26 mouse cellular contexts compared by ENCODE assay signal in the genomic region with DNA sequence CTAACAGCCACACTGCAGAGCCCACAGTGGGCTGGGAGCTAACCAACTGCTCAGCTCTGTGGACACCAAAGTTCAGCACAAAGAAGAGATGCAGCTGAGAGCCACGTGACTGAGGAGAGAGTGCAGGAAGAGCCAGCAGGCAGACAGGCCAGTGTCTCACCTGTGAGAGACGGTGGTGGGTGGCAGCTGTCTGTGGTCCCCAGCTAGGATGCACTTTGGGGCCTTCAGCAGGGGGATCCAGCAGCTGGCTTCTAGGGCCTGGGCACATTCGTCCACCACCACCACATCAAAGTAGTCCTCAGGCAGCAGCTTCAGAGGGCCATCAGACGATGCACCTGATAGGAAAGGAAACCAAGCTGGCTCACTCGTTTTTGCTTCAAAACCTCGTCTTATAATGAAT. TPM values are rescaled to one million over a fixed set of nuclear protein-coding genes. Genes with fewer than 3 reads are reported as not detected.
A peak's percentile ranks its signal among the peaks of the same experiment; 100 is the strongest.
DNase-seq lines count a peak whose midpoint lies in the region; ATAC-seq and TF ChIP-seq lines count a peak whose summit lies in the region.
"Had no signal": no experiment of that assay in that cellular context is flagged by ENCODE, and none has a peak within 500 bp of the region (broad histone marks: within the 10 kb centered on the region; RNA-seq: fewer than 3 reads in every experiment).

No protein-coding gene starts in this region.

- H3K27ac ChIP-seq in forebrain, embryonic 11.5 days (ENCODE audit: low read depth, low read length), result no peak overlapping the region
- no peak overlapping the region for H3K27ac ChIP-seq in forebrain, embryonic 16.5 days (ENCODE audit: low read length)
- no peak overlapping the region for H3K27ac ChIP-seq in limb, embryonic 14.5 days (replicated peaks; ENCODE audit: low read depth, low read length)
- H3K27ac ChIP-seq in limb, embryonic 10.5 days, result no peak overlapping the region
- H3K27ac ChIP-seq in thymus, adult 2 months (ENCODE audit: control insufficient read depth, insufficient read depth, low read length), result no peak overlapping the region
- H3K27ac ChIP-seq: embryonic facial prominence, embryonic 10.5 days; embryonic facial prominence, embryonic 13.5 days; forebrain, embryonic 13.5 days; gastrocnemius, adult 2 months; heart, embryonic 13.5 days; hindbrain, embryonic 10.5 days; hindbrain, embryonic 13.5 days had no signal

- no peaks in the 10 kb centered on the region for H3K9me3 ChIP-seq in forebrain, embryonic 11.5 days (ENCODE audit: control insufficient read depth, low read length)
- no peaks in the 10 kb centered on the region for H3K9me3 ChIP-seq in forebrain, embryonic 16.5 days (ENCODE audit: control insufficient read depth, low read length)
- no peaks in the 10 kb centered on the region for H3K9me3 ChIP-seq in limb, embryonic 14.5 days (ENCODE audit: control insufficient read depth, low read length)
- H3K9me3 ChIP-seq in limb, embryonic 10.5 days (replicated peaks), result no peaks in the 10 kb centered on the region
- H3K9me3 ChIP-seq: embryonic facial prominence, embryonic 10.5 days; embryonic facial prominence, embryonic 13.5 days; forebrain, embryonic 13.5 days; heart, embryonic 13.5 days; hindbrain, embryonic 10.5 days; hindbrain, embryonic 13.5 days had no signal

- H3K27me3 ChIP-seq in forebrain, embryonic 11.5 days (ENCODE audit: control insufficient read depth, insufficient read depth, low read length), result no peaks in the 10 kb centered on the region
- H3K27me3 ChIP-seq in forebrain, embryonic 16.5 days (replicated peaks; ENCODE audit: control insufficient read depth, insufficient read depth, low read length), result no peaks in the 10 kb centered on the region
- H3K27me3 ChIP-seq in limb, embryonic 14.5 days (ENCODE audit: control insufficient read depth, insufficient read depth, low read length), result no peaks in the 10 kb centered on the region
- no peaks in the 10 kb centered on the region for H3K27me3 ChIP-seq in limb, embryonic 10.5 days (ENCODE audit: low read depth, poor library complexity, severe bottlenecking)
- no peaks in the 10 kb centered on the region for H3K27me3 ChIP-seq in thymus, adult 2 months (ENCODE audit: control insufficient read depth, insufficient read depth, low read length)
- H3K27me3 ChIP-seq: embryonic facial prominence, embryonic 13.5 days; forebrain, embryonic 13.5 days; heart, embryonic 13.5 days; hindbrain, embryonic 13.5 days had no signal

- no peak overlapping the region for H3K4me2 ChIP-seq in forebrain, embryonic 11.5 days (ENCODE audit: low read depth, low read length, severe bottlenecking)
- no peak overlapping the region for H3K4me2 ChIP-seq in forebrain, embryonic 16.5 days (ENCODE audit: low read length)
- no peak overlapping the region for H3K4me2 ChIP-seq in limb, embryonic 14.5 days (replicated peaks; ENCODE audit: low read depth, low read length, severe bottlenecking)
- H3K4me2 ChIP-seq: embryonic facial prominence, embryonic 13.5 days; forebrain, embryonic 13.5 days; heart, embryonic 13.5 days; hindbrain, embryonic 13.5 days had no signal

- no peak for TF ChIP-seq CTCF in thymus, adult 2 months (IDR thresholded peaks at IDR 0.05; ENCODE audit: borderline replicate concordance, control insufficient read depth, extremely low read depth, insufficient read depth, low read length, poor library complexity)

- no peaks in the 10 kb centered on the region for H3K4me1 ChIP-seq in forebrain, embryonic 11.5 days (replicated peaks; ENCODE audit: control insufficient read depth, insufficient read depth, low read length)
- H3K4me1 ChIP-seq in forebrain, embryonic 16.5 days (replicated peaks; ENCODE audit: control insufficient read depth, insufficient read depth, low read length), result no peaks in the 10 kb centered on the region
- no peaks in the 10 kb centered on the region for H3K4me1 ChIP-seq in limb, embryonic 14.5 days (ENCODE audit: control insufficient read depth, insufficient read depth, low read length)
- H3K4me1 ChIP-seq in limb, embryonic 10.5 days, result no peaks in the 10 kb centered on the region
- H3K4me1 ChIP-seq in thymus, adult 2 months (replicated peaks; ENCODE audit: control insufficient read depth, insufficient read depth, low read length), result no peaks in the 10 kb centered on the region
- H3K4me1 ChIP-seq: embryonic facial prominence, embryonic 10.5 days; embryonic facial prominence, embryonic 13.5 days; forebrain, embryonic 13.5 days; heart, embryonic 13.5 days; hindbrain, embryonic 10.5 days; hindbrain, embryonic 13.5 days had no signal

- ATAC-seq in forebrain, embryonic 11.5 days (replicated peaks; ENCODE audit: low FRiP score), result no peak
- ATAC-seq in forebrain, embryonic 16.5 days, result no peak
- no peak for ATAC-seq in limb, embryonic 14.5 days (ENCODE audit: low FRiP score, low read depth)
- ATAC-seq: activated CD4-positive, CD25-positive, alpha-beta regulatory T cell, adult 4 months; forebrain, embryonic 13.5 days; forebrain, postnatal 0 days; hindbrain, embryonic 16.5 days had no signal

- peak; percentile 44 for DNase-seq in forebrain, embryonic 11.5 days (ENCODE audit: low spot score)
- DNase-seq in limb, embryonic 14.5 days (ENCODE audit: low spot score), result peak; percentile 1
- DNase-seq in limb, embryonic 10.5 days (ENCODE audit: low spot score), result no peak
- DNase-seq in thymus, postnatal 0 days (ENCODE audit: low spot score), result peak; percentile 7
- DNase-seq in thymus, adult 2 months, result no peak
- DNase-seq: adrenal gland, adult 8-10 months; adrenal gland, postnatal 25 days; cerebellum, adult 11-12 months; cerebellum, adult 8-10 months; cerebellum, postnatal 10 days; cerebellum, postnatal 36 days; embryo, embryonic 11 days; forebrain, postnatal 0 days; gastrocnemius, adult 2 months; gastrocnemius, postnatal 14 days; heart, adult 18-20 months had no signal

- no peak overlapping the region for H3K4me3 ChIP-seq in forebrain, embryonic 11.5 days (ENCODE audit: low read depth, low read length)
- no peak overlapping the region for H3K4me3 ChIP-seq in forebrain, embryonic 16.5 days (replicated peaks; ENCODE audit: low read length)
- no peak overlapping the region for H3K4me3 ChIP-seq in limb, embryonic 14.5 days (replicated peaks; ENCODE audit: low read length)
- no peak overlapping the region for H3K4me3 ChIP-seq in limb, embryonic 10.5 days
- no peak overlapping the region for H3K4me3 ChIP-seq in thymus, adult 2 months (ENCODE audit: control insufficient read depth, insufficient read depth, low read length)
- H3K4me3 ChIP-seq: embryonic facial prominence, embryonic 10.5 days; embryonic facial prominence, embryonic 13.5 days; erythroblast, embryonic 14.5 days; forebrain, embryonic 13.5 days; gastrocnemius, adult 2 months; heart, embryonic 13.5 days; hindbrain, embryonic 10.5 days; hindbrain, embryonic 13.5 days had no signal

- peaks cover 3% of the 10 kb centered on the region; the same call in 1 of the 2 replicates for H3K36me3 ChIP-seq in forebrain, embryonic 11.5 days (ENCODE audit: control insufficient read depth, insufficient read depth, low read length)
- H3K36me3 ChIP-seq in forebrain, embryonic 16.5 days (ENCODE audit: control insufficient read depth, insufficient read depth), result peaks cover 38% of the 10 kb centered on the region
- peaks cover 97% of the 10 kb centered on the region for H3K36me3 ChIP-seq in limb, embryonic 14.5 days (ENCODE audit: control insufficient read depth, insufficient read depth, low read length)
- H3K36me3 ChIP-seq in limb, embryonic 10.5 days, result peaks cover 99% of the 10 kb centered on the region
- H3K36me3 ChIP-seq in thymus, adult 2 months (ENCODE audit: control insufficient read depth, insufficient read depth, low read length), result peaks cover 44% of the 10 kb centered on the region

- 90% methylated on average over 6 of the region's 6 CpGs for WGBS in forebrain, embryonic 11.5 days
- WGBS in forebrain, embryonic 16.5 days, result 91% methylated on average over 6 of the region's 6 CpGs
- WGBS in limb, embryonic 14.5 days, result 91% methylated on average over 6 of the region's 6 CpGs
- 91% methylated on average over 6 of the region's 6 CpGs for WGBS in limb, embryonic 10.5 days
- WGBS in thymus, adult 2 months, result 44% methylated on average over 6 of the region's 6 CpGs

- TF ChIP-seq POLR2A in limb, embryonic 14.5 days (IDR thresholded peaks at IDR 0.05; ENCODE audit: borderline replicate concordance, extremely low read depth, insufficient read depth, insufficient read length), result no peak
- TF ChIP-seq POLR2A in thymus, adult 2 months (IDR thresholded peaks at IDR 0.05; ENCODE audit: control insufficient read depth, extremely low read depth, insufficient read depth, low read length, poor library complexity), result no peak

- no peak overlapping the region for H3K9ac ChIP-seq in forebrain, embryonic 11.5 days (ENCODE audit: low read length)
- no peak overlapping the region for H3K9ac ChIP-seq in forebrain, embryonic 16.5 days (replicated peaks; ENCODE audit: low read depth, low read length)
- H3K9ac ChIP-seq in limb, embryonic 14.5 days (ENCODE audit: low read depth, low read length, severe bottlenecking), result no peak overlapping the region
- H3K9ac ChIP-seq: embryonic facial prominence, embryonic 13.5 days; forebrain, embryonic 13.5 days; forebrain, postnatal 0 days; heart, embryonic 13.5 days; hindbrain, embryonic 13.5 days had no signal

RNA-seq across cellular contexts. Expression of gene Mrpl21, which starts 11.3 kb away (rescaled TPM):
- 122 and 131 TPM in 2 replicates for polyA plus RNA-seq in forebrain, embryonic 11.5 days (2014; fragmentation: Nextera tagmentation; extraction: Ambion mirVana)
- 92.5 and 95.7 TPM in 2 replicates for polyA plus RNA-seq in forebrain, embryonic 16.5 days (2015; fragmentation: Nextera tagmentation; extraction: Ambion mirVana)
- polyA plus RNA-seq in limb, embryonic 14.5 days (2012; rRNA removed), result 59.5 and 68.8 TPM in 2 replicates
- polyA plus RNA-seq in limb, embryonic 14.5 days (2014; fragmentation: Nextera tagmentation; extraction: Ambion mirVana), result 124 and 126 TPM in 2 replicates
- polyA plus RNA-seq in limb, embryonic 10.5 days (2016; fragmentation: Nextera tagmentation; extraction: Ambion mirVana), result 153 and 161 TPM in 2 replicates
- polyA plus RNA-seq in thymus, postnatal 0 days (2015; fragmentation: Nextera tagmentation; extraction: Ambion mirVana), result 129 and 137 TPM in 2 replicates
- polyA plus RNA-seq in thymus, adult 2 months (2012; rRNA removed), result 57.8 and 58.7 TPM in 2 replicates

RNA-seq across cellular contexts. Expression of gene Ighmbp2, which starts 11.5 kb away (rescaled TPM):
- 9.4 and 10.1 TPM in 2 replicates for polyA plus RNA-seq in forebrain, embryonic 11.5 days (2014; fragmentation: Nextera tagmentation; extraction: Ambion mirVana)
- 12.0 and 12.4 TPM in 2 replicates for polyA plus RNA-seq in forebrain, embryonic 16.5 days (2015; fragmentation: Nextera tagmentation; extraction: Ambion mirVana)
- polyA plus RNA-seq in limb, embryonic 14.5 days (2012; rRNA removed), result 9.9 and 13.5 TPM in 2 replicates
- 9.5 and 9.9 TPM in 2 replicates for polyA plus RNA-seq in limb, embryonic 14.5 days (2014; fragmentation: Nextera tagmentation; extraction: Ambion mirVana)
- polyA plus RNA-seq in limb, embryonic 10.5 days (2016; fragmentation: Nextera tagmentation; extraction: Ambion mirVana), result 12.6 and 15.1 TPM in 2 replicates
- polyA plus RNA-seq in thymus, postnatal 0 days (2015; fragmentation: Nextera tagmentation; extraction: Ambion mirVana), result 10.0 and 10.6 TPM in 2 replicates
- polyA plus RNA-seq in thymus, adult 2 months (2012; rRNA removed), result 16.9 and 17.8 TPM in 2 replicates

RNA-seq across cellular contexts. Expression of gene Cpt1a, which starts 50.8 kb away (rescaled TPM):
- 10.0 and 10.4 TPM in 2 replicates for polyA plus RNA-seq in forebrain, embryonic 11.5 days (2014; fragmentation: Nextera tagmentation; extraction: Ambion mirVana)
- 13.8 and 16.1 TPM in 2 replicates for polyA plus RNA-seq in forebrain, embryonic 16.5 days (2015; fragmentation: Nextera tagmentation; extraction: Ambion mirVana)
- polyA plus RNA-seq in limb, embryonic 14.5 days (2012; rRNA removed), result 20.3 and 24.4 TPM in 2 replicates
- 21.7 and 22.5 TPM in 2 replicates for polyA plus RNA-seq in limb, embryonic 14.5 days (2014; fragmentation: Nextera tagmentation; extraction: Ambion mirVana)
- polyA plus RNA-seq in limb, embryonic 10.5 days (2016; fragmentation: Nextera tagmentation; extraction: Ambion mirVana), result 2.7 and 8.2 TPM in 2 replicates
- polyA plus RNA-seq in thymus, postnatal 0 days (2015; fragmentation: Nextera tagmentation; extraction: Ambion mirVana), result 54.7 and 60.1 TPM in 2 replicates
- polyA plus RNA-seq in thymus, adult 2 months (2012; rRNA removed), result 69.6 and 75.7 TPM in 2 replicates

Comparison
In these comparisons a context has a peak if more than half of its experiments do, and no peak if none do; other contexts are left out.
1. DNase-seq: peak in forebrain, embryonic 11.5 days (single experiment), limb, embryonic 14.5 days (single experiment) and thymus, postnatal 0 days (single experiment); none in limb, embryonic 10.5 days (single experiment) and thymus, adult 2 months (single experiment).